Mouse (Mus musculus): ENCODE results near the gene Ndufaf2.

Ndufaf2 gene

DNA sequence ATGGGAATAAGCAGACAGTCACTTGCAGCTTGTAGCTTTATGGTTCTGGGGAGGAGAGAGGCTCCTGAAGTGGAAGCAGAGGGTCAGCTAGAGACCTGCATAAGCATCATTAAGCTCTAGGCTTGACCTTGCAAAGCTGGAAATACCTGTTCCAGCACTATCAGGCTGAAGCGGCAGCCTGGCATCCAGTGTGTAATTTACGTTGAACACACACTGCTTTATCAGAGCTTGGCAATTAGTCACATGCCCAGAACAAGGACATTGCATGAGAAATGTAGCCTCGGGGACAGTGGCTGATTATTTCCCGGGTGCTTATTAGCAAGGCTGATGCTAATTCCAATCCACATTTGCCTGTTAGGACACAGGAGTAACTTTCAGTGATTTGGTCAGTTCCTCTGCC, 196.5 kb downstream of the Ndufaf2 start:
- no peak for DNase-seq (ENCODE audit: low spot score)

DNA sequence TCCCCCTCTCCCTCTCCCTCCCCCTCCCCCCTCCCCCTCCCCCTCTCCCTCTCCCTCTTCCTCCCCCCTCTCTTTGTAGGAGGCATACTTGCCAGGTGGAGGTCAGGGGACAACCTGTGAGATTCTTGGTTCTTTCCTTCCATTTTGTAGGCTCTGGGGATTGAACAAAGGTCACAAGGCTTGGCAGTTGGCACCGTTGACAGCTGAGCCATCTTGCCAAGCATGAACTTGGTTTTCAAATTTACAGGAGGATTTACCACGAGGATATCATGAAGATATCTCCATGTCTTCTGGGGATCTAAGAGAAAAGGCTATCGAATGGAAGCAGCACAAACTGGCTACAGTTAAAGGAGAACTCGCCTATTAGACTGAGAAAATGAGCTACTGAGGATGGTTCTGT, 196.9 kb downstream of the Ndufaf2 start:
- peak; percentile 21 for DNase-seq (ENCODE audit: low spot score)

DNA sequence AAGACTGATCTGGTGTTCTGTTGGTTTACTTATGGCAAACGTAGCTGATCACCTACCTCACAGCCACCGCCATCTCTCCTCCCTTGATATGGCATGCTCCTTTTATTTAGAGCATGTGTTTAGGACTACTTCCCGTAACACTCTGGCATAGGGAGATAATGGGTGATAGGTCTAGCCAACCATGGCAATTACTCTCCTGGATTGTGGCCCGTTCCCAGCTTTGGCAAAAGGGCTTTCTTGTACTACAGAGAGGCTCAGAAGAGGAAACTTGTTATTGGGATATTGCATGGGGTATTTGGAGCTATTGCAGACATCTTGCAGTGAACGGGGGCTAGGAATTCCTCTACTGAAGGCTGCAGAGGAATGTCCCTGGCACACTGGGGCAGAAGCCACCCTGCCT, 197.9 kb downstream of the Ndufaf2 start:
- DNase-seq (ENCODE audit: low spot score) = peak; percentile 71

DNA sequence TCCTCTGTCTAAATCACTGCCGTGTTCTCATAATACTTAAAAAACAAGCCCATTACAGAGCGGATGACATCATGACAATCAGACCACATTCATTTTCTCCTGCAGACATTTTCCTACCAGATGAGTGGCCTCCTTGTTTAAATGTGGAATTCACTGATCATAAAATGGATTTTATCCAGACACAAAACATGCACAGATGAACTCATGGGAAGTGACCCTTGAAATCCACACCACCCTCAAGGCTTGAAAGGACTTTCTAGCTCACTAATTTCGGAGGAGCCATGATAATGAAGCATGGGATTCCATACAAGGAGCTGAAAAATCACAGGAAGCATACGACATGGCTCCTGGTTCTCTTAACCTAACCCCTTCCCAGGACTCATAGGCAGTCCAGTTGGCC, 198.5 kb downstream of the Ndufaf2 start:
- DNase-seq (ENCODE audit: low spot score) = no peak

DNA sequence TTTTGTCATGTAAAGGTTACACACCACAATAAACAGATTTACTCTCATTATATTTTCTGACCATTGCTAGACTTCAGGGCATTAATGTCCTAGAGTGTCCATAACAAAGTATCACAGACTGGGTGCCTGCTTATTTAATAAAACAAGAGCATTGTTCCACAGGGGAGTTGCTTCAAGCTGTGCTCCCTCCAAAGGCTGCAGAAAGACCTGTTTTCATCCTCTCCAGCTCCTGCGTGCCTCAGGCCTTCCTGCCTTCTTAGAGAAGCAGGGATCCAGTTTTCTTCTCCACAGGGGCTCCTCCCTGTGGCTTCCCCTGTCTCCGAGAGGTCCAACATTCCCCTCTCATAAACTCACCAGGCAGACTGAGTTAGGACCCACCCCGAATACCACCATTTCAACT, 202.2 kb downstream of the Ndufaf2 start:
- no peak for DNase-seq (ENCODE audit: low spot score)

DNA sequence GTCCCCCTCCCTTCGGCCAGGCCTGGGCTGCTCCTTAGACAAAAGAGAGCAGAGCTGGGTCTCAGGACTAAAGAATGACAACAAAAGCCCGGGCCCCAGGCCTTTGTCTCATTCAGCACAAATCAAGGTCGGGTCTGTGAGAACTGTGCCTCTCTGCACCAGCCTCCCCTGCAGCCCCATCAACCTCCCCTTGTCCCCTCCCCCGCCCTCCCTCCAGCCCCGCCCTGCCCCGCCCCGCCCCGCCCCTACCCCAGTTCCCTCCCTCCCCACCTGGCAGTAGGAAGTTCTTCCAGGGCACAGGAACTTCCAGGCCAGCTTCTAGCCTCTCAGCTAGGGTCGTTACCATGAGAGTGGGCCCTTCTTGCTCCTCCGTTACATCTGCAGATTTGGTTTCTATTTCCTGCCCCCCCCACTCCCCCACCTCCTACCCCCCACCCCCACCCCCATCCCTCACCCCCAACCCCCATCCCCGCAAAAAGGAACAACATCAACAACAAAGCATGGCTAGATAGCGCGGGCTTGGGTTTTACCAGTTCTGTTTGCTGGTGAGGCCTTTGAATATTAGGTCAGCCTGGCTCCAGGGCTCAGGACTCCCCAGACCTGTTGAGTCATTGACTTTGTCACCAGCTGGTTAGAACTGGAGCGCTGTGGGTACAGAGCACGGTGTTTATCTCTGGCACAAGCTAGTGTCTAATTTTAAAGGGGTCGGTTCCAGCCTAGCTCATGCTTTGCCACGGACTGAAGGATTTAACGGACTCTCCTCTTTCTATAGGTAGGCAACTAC, 202.9 kb downstream of the Ndufaf2 start:
- DNase-seq (ENCODE audit: low spot score) = no peak

DNA sequence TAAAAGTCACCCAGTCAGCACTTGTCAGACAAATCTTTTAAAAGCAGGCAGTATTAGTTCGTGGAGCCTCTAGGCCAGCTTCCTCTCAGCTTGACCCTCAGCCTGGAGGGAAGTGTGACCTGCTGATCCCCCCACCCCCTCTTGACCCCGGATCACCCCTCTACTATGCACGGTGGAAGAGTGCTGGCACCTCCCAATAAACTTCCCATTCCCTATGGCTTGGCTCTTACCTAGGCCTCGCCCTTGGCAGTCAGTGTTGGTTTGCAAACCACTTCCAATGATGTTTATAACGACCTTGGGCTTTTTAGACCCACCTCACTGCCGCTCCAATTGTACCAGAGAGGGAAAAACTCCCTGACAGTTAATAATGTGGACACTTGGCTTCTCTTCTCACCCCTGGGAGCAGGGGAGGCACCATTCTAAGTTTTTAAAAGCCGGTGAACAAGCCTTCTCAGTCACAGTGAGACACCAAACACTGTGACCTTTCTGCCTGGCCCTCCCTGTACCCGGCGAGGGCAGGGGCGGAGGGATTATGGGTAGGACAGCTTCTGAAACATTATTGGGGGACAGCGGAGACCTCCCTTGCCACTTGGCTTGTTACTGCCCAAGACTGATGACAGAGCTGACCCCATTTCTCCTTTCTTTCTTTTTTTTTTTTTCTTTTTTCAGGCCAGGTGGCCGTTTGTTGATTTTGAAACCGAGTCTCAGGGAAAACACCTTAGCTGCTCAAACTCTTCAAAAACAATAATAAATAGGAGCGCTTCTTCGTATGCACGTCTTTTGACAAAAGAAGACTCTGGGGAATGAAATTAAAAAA, 203.8 kb downstream of the Ndufaf2 start:
- DNase-seq (ENCODE audit: low spot score) = no peak

DNA sequence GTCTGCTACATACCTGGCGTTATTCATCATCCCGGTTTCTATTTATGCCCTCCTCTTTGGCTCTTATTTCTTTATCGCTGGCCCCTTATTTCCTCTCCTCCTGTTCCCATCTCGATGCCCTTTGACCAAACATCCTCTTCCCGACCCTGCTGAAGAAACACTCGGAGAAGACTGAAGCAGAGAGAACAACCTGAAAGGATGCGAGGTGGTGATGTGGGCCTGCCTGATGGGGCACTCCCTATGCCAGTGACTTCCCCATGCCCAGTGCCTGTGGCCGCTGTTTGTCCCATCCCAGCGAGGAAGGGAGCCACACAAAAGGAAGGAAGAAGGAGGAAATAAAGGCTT, 204.4 kb downstream of the Ndufaf2 start:
- DNase-seq (ENCODE audit: low spot score) = no peak

Data from adipocyte (in vitro differentiated cells).